ENCODE assay signal across 20 mouse cellular contexts in the genomic region with DNA sequence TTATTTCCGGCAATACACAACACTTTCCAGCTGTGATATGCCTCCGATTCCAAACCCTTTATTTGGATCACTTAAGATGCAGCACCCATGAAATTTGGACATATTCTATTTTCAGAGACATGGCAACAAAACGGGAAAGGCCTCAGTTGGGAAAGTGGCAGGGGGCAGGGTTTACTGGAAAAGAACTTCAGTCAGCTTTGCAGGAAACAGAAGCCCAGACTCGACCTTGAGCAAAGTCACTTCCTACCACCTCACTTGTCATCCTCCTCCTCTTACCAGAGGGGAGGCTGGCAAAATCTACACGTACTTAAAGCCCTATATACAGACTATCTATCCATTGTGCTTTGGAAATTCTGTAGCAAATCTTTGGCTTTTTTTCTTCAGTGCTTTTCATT.
DNase-seq lines count a peak whose midpoint lies in the region; ATAC-seq and TF ChIP-seq lines count a peak whose summit lies in the region.
"Had no signal": no experiment of that assay in that cellular context is flagged by ENCODE, and none has a peak within 500 bp of the region (broad histone marks: within the 10 kb centered on the region; RNA-seq: fewer than 3 reads in every experiment).

No protein-coding gene starts in this region.

- H3K27ac ChIP-seq in forebrain, embryonic 14.5 days (ENCODE audit: low read depth, low read length): no peak overlapping the region
- no peak overlapping the region for H3K27ac ChIP-seq in forebrain, embryonic 10.5 days
- peak overlapping the region; percentile 57; the same call in 1 of the 2 replicates for H3K27ac ChIP-seq in ES-E14 (ENCODE audit: insufficient read depth, low read depth, low read length, poor library complexity, severe bottlenecking)
- H3K27ac ChIP-seq in forebrain, embryonic 15.5 days (replicated peaks): peak overlapping the region; percentile 27; the same call in 1 of the 2 replicates
- H3K27ac ChIP-seq: embryonic facial prominence, embryonic 15.5 days; heart, embryonic 13.5 days; hindbrain, embryonic 12.5 days had no signal

- peak; percentile 21 for ATAC-seq in forebrain, embryonic 14.5 days
- ATAC-seq in forebrain, embryonic 15.5 days (replicated peaks): peak; percentile 55; the same call in 1 of the 2 replicates
- ATAC-seq: inflammation-experienced regulatory T-cells, adult 6 months; intestine, postnatal 0 days had no signal

- no peaks in the 10 kb centered on the region for H3K36me3 ChIP-seq in forebrain, embryonic 14.5 days (ENCODE audit: control insufficient read depth, insufficient read depth, low read length)
- no peaks in the 10 kb centered on the region for H3K36me3 ChIP-seq in forebrain, embryonic 10.5 days (replicated peaks)
- H3K36me3 ChIP-seq in ES-E14 (ENCODE audit: control insufficient read depth, insufficient read depth, low read length, poor library complexity, severe bottlenecking): no peaks in the 10 kb centered on the region
- H3K36me3 ChIP-seq in forebrain, embryonic 15.5 days: no peaks in the 10 kb centered on the region
- H3K36me3 ChIP-seq: embryonic facial prominence, embryonic 15.5 days; heart, embryonic 13.5 days; hindbrain, embryonic 12.5 days had no signal

- no peaks in the 10 kb centered on the region for H3K4me1 ChIP-seq in forebrain, embryonic 14.5 days (ENCODE audit: control insufficient read depth, insufficient read depth, low read length)
- H3K4me1 ChIP-seq in forebrain, embryonic 10.5 days: no peaks in the 10 kb centered on the region
- H3K4me1 ChIP-seq in ES-E14 (ENCODE audit: control insufficient read depth in 2 of 2, insufficient read depth in 2 of 2, low read length in 2 of 2, poor library complexity in 1 of 2): peaks cover 0 to 8% of the 10 kb centered on the region in 2 experiments; a peak in 1 of 4 replicates
- H3K4me1 ChIP-seq in forebrain, embryonic 15.5 days: peaks cover 2% of the 10 kb centered on the region; the same call in 1 of the 2 replicates
- H3K4me1 ChIP-seq: embryonic facial prominence, embryonic 15.5 days; heart, embryonic 13.5 days had no signal

- in situ Hi-C loops in ES-E14 (cut with MboI; ENCODE audit: low sequenced_read_pairs in 2 of 2, unreplicated experiment in 2 of 2): no loop called here

- H3K4me3 ChIP-seq in forebrain, embryonic 14.5 days (ENCODE audit: low read depth, low read length): no peak overlapping the region
- H3K4me3 ChIP-seq in forebrain, embryonic 10.5 days: no peak overlapping the region
- H3K4me3 ChIP-seq in ES-E14 (ENCODE audit: insufficient read depth in 1 of 2, low read depth in 1 of 2, low read length in 2 of 2, poor library complexity in 1 of 2, severe bottlenecking in 1 of 2): no peak overlapping the region
- H3K4me3 ChIP-seq in forebrain, embryonic 15.5 days: no peak overlapping the region
- H3K4me3 ChIP-seq: embryonic facial prominence, embryonic 15.5 days; erythroblast, embryonic 14.5 days; heart, embryonic 13.5 days; hindbrain, embryonic 12.5 days had no signal

- H3K27me3 ChIP-seq in forebrain, embryonic 14.5 days (replicated peaks; ENCODE audit: control insufficient read depth, insufficient read depth, low read length): no peaks in the 10 kb centered on the region
- H3K27me3 ChIP-seq in forebrain, embryonic 10.5 days (ENCODE audit: poor library complexity, severe bottlenecking): no peaks in the 10 kb centered on the region
- H3K27me3 ChIP-seq in forebrain, embryonic 15.5 days: no peaks in the 10 kb centered on the region
- H3K27me3 ChIP-seq: embryonic facial prominence, embryonic 15.5 days; heart, embryonic 13.5 days; hindbrain, embryonic 12.5 days had no signal

- H3K9ac ChIP-seq in forebrain, embryonic 14.5 days (ENCODE audit: low read length): no peak overlapping the region
- H3K9ac ChIP-seq in ES-E14 (ENCODE audit: insufficient read depth, low read depth, low read length, poor library complexity, severe bottlenecking): no peak overlapping the region
- H3K9ac ChIP-seq in forebrain, embryonic 15.5 days (replicated peaks): no peak overlapping the region
- H3K9ac ChIP-seq: embryonic facial prominence, embryonic 15.5 days; heart, embryonic 13.5 days; hindbrain, embryonic 12.5 days had no signal

- H3K9me3 ChIP-seq in forebrain, embryonic 14.5 days (replicated peaks; ENCODE audit: control insufficient read depth, low read length): no peaks in the 10 kb centered on the region
- no peaks in the 10 kb centered on the region for H3K9me3 ChIP-seq in forebrain, embryonic 10.5 days
- H3K9me3 ChIP-seq in ES-E14 (ENCODE audit: control insufficient read depth, insufficient read depth, low read depth, low read length): no peaks in the 10 kb centered on the region
- H3K9me3 ChIP-seq in forebrain, embryonic 15.5 days: no peaks in the 10 kb centered on the region
- H3K9me3 ChIP-seq: embryonic facial prominence, embryonic 15.5 days; heart, embryonic 13.5 days; hindbrain, embryonic 12.5 days had no signal

- no peak overlapping the region for H3K4me2 ChIP-seq in forebrain, embryonic 14.5 days (ENCODE audit: low read length)
- H3K4me2 ChIP-seq in forebrain, embryonic 15.5 days (replicated peaks): no peak overlapping the region
- H3K4me2 ChIP-seq: embryonic facial prominence, embryonic 15.5 days; heart, embryonic 13.5 days; hindbrain, embryonic 12.5 days had no signal

- no peak for DNase-seq in forebrain, embryonic 14.5 days (ENCODE audit: low spot score)
- no peak for DNase-seq in forebrain, embryonic 10.5 days (ENCODE audit: extremely low spot score, low spot score)
- no peak for DNase-seq in ES-E14 (ENCODE audit: low read depth, low spot score)
- no peak for DNase-seq in cerebellum, adult 11-12 months
- DNase-seq in urinary bladder, postnatal 4 days (ENCODE audit: low spot score in 2 of 2): no peak
- DNase-seq: adrenal gland, adult 2 months; adrenal gland, postnatal 25 days; cerebellum, adult 8-10 months; cerebellum, postnatal 14 days; embryo, embryonic 11 days; gastrocnemius, postnatal 36 days; heart, adult 11 months; heart, postnatal 4 days had no signal

- WGBS in forebrain, embryonic 14.5 days: 60% methylated on average over 5 of the region's 5 CpGs
- 74% methylated on average over 5 of the region's 5 CpGs for WGBS in forebrain, embryonic 10.5 days
- WGBS in forebrain, embryonic 15.5 days: 56% methylated on average over 5 of the region's 5 CpGs

TF ChIP-seq in ES-E14, 5 proteins besides CTCF, POLR2A, EP300 and RAD21:
- TF ChIP-seq CHD2 (IDR thresholded peaks at IDR 0.05; ENCODE audit: low read depth, low read length): no peak
- no peak for TF ChIP-seq ZC3H11A (IDR thresholded peaks at IDR 0.05; ENCODE audit: borderline replicate concordance, low read depth, low read length)
- no peak for TF ChIP-seq HCFC1 (IDR thresholded peaks at IDR 0.05; ENCODE audit: borderline replicate concordance, insufficient read depth, low read length)
- TF ChIP-seq ZNF384 (IDR thresholded peaks at IDR 0.05; ENCODE audit: low read depth, low read length): no peak
- no peak for TF ChIP-seq MAFK (IDR thresholded peaks at IDR 0.05; ENCODE audit: insufficient read depth, low read depth, low read length)

Comparison
In these comparisons a context has a peak if more than half of its experiments do, and no peak if none do; other contexts are left out.
1. H3K27ac ChIP-seq: peak in ES-E14 (single experiment) and forebrain, embryonic 15.5 days (single experiment); none in forebrain, embryonic 14.5 days (single experiment) and forebrain, embryonic 10.5 days (single experiment).